Mouse (Mus musculus) heart, adult 2 months (tissue): ENCODE data around the gene Slc7a5.

Source experiments
- CTCF ChIP-seq: fragments of 200-600 bp; IDR thresholded peaks from 2 replicates; pipeline ENCODE4 v1.8.1; 2022; ENCODE audit warnings: antibody characterized with exemption, mild to moderate bottlenecking, moderate library complexity
- EP300 ChIP-seq: fragments of 200-500 bp; IDR thresholded peaks from 2 replicates; pipeline ENCODE4 v1.6.1; 2011; ENCODE audit warnings: low read depth, low read length, control low read depth; ENCODE audit not compliant: insufficient read depth

DNA sequence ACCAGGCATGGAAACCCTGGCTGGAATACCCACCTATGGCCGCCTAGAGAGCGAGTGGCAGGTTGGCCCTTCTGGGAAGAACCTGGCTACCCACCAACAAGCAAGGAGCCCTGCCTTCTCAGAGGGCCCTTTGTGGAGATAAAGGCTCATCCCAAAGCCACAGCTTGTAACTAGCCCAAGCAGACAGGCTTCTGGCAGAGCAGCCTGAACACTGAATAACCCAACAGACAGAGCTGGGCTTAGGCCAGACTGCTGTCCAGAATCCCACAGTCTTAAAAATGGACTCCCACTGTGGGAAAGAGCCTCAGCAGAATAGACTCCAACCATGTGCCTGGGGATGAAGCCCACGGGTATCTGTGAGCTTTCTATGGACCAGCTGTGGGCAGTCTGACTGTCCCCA is 23.3 kb downstream of the Slc7a5 start:
- TF ChIP-seq CTCF (no peak), EP300 (no peak)
